Mouse (Mus musculus) cerebellum, adult 2 months (tissue): Measurements from ENCODE around the gene Tead3. TPM values are rescaled to one million over a fixed set of nuclear protein-coding genes. Genes with fewer than 3 reads are reported as not detected.
A peak's percentile ranks its signal among the peaks of the same experiment; 100 is the strongest.

ENCODE experiments used
- DNase-seq, 2 experiments: peaks; one replicate each; pipeline ENCODE4 v3.0.0; 2021
- H3K27ac ChIP-seq: fragments of 200-500 bp; 2 replicates; pipeline ENCODE4 v1.5.1; 2012; ENCODE audit warnings: low read length, control low read depth, inconsistent platforms; ENCODE audit not compliant: insufficient read depth
- H3K27me3 ChIP-seq: fragments of 200-500 bp; 2 replicates; pipeline ENCODE4 v1.6.1; 2012; ENCODE audit warnings: inconsistent platforms, mild to moderate bottlenecking, low read length, moderate library complexity; ENCODE audit not compliant: control insufficient read depth, insufficient read depth
- H3K4me1 ChIP-seq: fragments of 200-500 bp; 2 replicates; pipeline ENCODE4 v1.6.1; 2011; ENCODE audit warnings: low read length; ENCODE audit not compliant: control insufficient read depth, insufficient read depth
- H3K4me3 ChIP-seq: fragments of 200-500 bp; replicated peaks from 2 replicates; pipeline ENCODE3; 2011; ENCODE audit warnings: mild to moderate bottlenecking, low read depth, low read length, control low read depth; ENCODE audit not compliant: insufficient read depth
- CTCF ChIP-seq: fragments of 200-500 bp; IDR thresholded peaks from 2 replicates; pipeline ENCODE4 v1.5.1; 2011; ENCODE audit warnings: low read depth, mild to moderate bottlenecking, control low read depth, low read length, moderate library complexity, borderline replicate concordance; ENCODE audit not compliant: insufficient read depth
- POLR2A ChIP-seq: fragments of 200-500 bp; IDR thresholded peaks from 2 replicates; pipeline ENCODE4 v1.6.1; 2011; ENCODE audit warnings: low read length, control low read depth, borderline replicate concordance; ENCODE audit not compliant: insufficient read depth
- WGBS: fragments of 180-500 bp; shearing (Covaris S2); methylation state at CpG from one replicate; pipeline ENCODE4 v1.1.7; 2018; 5-methylcytosine and 5-hydroxymethylcytosine counted together
- polyA plus RNA-seq: library from polyadenylated mRNA; depleted of rRNA; stranded (reverse); fragments of >200 nt; gene quantifications from 2 replicates; pipeline ENCODE4 v1.2.3, GENCODE M21; 2012

Gene Tead3
- polyA plus RNA-seq, 1 experiment: 3.2 TPM

GRCm38 (mm10) chr17:28291346-28291745 lies 59.3 kb downstream of the Tead3 start:
- Histone ChIP-seq H3K4me3 (no peak overlapping the region), H3K27ac (no peak overlapping the region), H3K4me1 (no peaks in the 10 kb centered on the region), H3K27me3 (no peaks in the 10 kb centered on the region)
- no peak for DNase-seq
- 87% methylated on average over 7 of the region's 7 CpGs for WGBS
- no peak for TF ChIP-seq POLR2A

DNA sequence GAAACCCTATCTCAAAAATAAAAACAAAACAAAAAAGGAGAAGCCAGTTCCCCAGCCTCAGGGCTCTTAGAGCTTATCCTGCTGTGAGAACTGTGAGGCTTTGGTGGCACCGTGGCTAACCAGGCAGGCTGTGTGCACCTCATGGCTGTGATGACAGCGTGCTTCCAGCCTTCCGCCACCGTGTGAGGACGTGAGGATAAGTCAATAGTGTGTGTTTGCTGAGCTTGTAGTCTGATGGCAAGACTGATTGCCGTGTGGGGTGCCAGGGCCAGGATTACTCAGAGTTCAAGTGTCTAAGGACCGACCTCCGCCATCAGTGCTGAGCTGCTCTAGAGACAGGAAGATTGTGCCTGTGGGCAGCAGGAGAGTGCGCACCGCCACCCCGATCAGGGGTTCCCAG lies 59.9 kb downstream of the Tead3 start:
- Histone ChIP-seq H3K4me3 (no peak overlapping the region), H3K4me1 (peaks cover 5% of the 10 kb centered on the region), H3K27me3 (no peaks in the 10 kb centered on the region), H3K27ac (no peak overlapping the region)
- DNase-seq: no peak
- no peak for TF ChIP-seq CTCF
- WGBS: 82% methylated on average over 11 of the region's 11 CpGs

DNA sequence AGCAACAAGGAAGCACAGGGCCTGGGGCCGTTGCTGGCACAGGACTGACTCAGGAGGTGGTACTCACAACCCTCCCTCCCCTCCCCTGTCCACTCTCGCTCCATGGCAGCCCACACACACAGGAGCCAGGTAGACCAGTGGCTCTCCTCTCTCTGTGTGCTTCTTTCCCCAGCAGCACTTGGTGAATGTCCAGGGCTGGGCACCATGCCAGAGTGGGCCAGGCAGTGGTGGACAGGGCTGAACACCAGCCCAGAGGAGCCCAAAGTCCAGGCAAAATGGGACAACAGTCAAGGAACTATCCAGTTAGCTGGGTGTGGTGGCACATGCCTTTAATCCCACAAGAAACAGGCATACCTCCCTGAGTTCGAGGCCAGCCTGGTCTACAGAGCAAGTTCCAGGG lies 60.4 kb downstream of the Tead3 start:
- no peak for DNase-seq
- Histone ChIP-seq H3K27me3 (no peaks in the 10 kb centered on the region), H3K27ac (no peak overlapping the region), H3K4me3 (no peak overlapping the region), H3K4me1 (peaks cover 9% of the 10 kb centered on the region)
- no peak for TF ChIP-seq POLR2A
- no peak for TF ChIP-seq CTCF
- WGBS: 42% methylated on average over 3 of the region's 3 CpGs

- H3K4me3 ChIP-seq: no peak overlapping the region
- DNase-seq: no peak
- H3K27ac ChIP-seq: no peak overlapping the region
- TF ChIP-seq CTCF: peak; percentile 35; the same call in 1 of the 2 replicates
- no peak for TF ChIP-seq POLR2A
- 49% methylated on average over 5 of the region's 5 CpGs for WGBS
- peaks cover 9% of the 10 kb centered on the region for H3K4me1 ChIP-seq
- H3K27me3 ChIP-seq: no peaks in the 10 kb centered on the region
These were observed 62.6 kb downstream of the Tead3 start for GRCm38 (mm10) chr17:28287980-28288379.

GRCm38 (mm10) chr17:28287578-28287977 lies 63.0 kb downstream of the Tead3 start:
- Histone ChIP-seq H3K27me3 (no peaks in the 10 kb centered on the region), H3K4me3 (no peak overlapping the region), H3K27ac (no peak overlapping the region), H3K4me1 (peaks cover 9% of the 10 kb centered on the region)
- DNase-seq: no peak
- 60% methylated on average over 8 of the region's 8 CpGs for WGBS
- no peak for TF ChIP-seq CTCF
- no peak for TF ChIP-seq POLR2A

- Histone ChIP-seq H3K27ac (no peak overlapping the region), H3K27me3 (no peaks in the 10 kb centered on the region), H3K4me3 (no peak overlapping the region), H3K4me1 (peaks cover 9% of the 10 kb centered on the region)
- DNase-seq: no peak
- 84% methylated on average over 5 of the region's 5 CpGs for WGBS
- TF ChIP-seq CTCF: no peak
- no peak for TF ChIP-seq POLR2A
These were observed 63.7 kb downstream of the Tead3 start for GRCm38 (mm10) chr17:28286964-28287363.

GRCm38 (mm10) chr17:28286133-28286532 lies 64.5 kb downstream of the Tead3 start:
- DNase-seq: no peak
- H3K4me3 ChIP-seq: no peak overlapping the region
- peaks cover 17% of the 10 kb centered on the region for H3K4me1 ChIP-seq
- H3K27ac ChIP-seq: peak overlapping the region; percentile 3; the same call in 1 of the 2 replicates
- TF ChIP-seq POLR2A: no peak
- no peak for TF ChIP-seq CTCF
- WGBS: 50% methylated on average over 10 of the region's 10 CpGs
- H3K27me3 ChIP-seq: no peaks in the 10 kb centered on the region

- H3K4me3 ChIP-seq: no peak overlapping the region
These were observed 67.4 kb downstream of the Tead3 start for GRCm38 (mm10) chr17:28283199-28283598.

More at GRCm38 (mm10) chr17:28283199-28283598, 67.4 kb downstream of the Tead3 start:
- Histone ChIP-seq H3K27me3 (no peaks in the 10 kb centered on the region), H3K27ac (no peak overlapping the region), H3K4me1 (peaks cover 36% of the 10 kb centered on the region)
- no peak for DNase-seq
- WGBS: 95% methylated on average over 10 of the region's 10 CpGs
- TF ChIP-seq POLR2A (no peak), CTCF (no peak)
